8 mouse cellular contexts compared by ENCODE assay signal in the genomic region with DNA sequence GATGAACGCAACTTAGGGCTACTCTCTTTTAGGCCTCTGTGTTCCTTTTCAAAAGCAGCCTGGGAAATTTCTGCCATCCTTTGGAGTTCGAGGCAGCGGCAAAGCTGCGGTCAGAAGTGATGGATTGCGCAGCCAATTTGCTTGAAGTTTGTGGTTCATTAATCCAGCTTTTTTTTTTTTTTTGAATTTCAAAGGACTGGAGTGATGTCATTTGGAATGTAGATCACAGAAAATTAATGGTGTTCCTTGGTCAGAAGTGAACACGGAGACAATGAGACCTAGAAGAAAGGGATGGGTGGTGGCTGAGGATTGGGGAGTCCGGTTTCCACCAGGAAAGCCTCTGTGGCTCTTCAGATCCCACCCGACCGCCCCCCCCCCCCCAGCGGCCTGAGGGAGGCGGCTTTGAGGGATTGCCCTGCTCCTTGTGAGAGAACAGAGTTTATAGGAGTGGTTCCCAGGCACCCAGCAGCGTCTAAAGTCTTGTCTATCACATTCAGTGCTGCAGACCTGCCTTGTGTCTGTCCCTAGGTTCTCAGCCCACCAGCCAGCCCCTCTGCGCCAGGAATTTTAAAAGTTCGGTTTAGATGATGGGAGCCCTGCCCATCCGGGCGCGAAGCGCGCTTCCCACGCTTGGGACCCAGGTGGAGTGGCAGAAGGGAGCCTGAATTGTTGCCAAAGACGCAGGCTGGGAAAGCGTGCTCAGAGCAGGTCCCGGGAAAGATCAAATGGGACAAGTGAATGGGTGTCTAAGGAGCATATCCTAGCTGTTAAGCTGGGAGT.
DNase-seq lines count a peak whose midpoint lies in the region; ATAC-seq lines count a peak whose summit lies in the region.

No protein-coding gene starts in this region.

- 6% methylated on average over 21 of the region's 23 CpGs for WGBS in forebrain, embryonic 12.5 days
- WGBS in liver, embryonic 12.5 days (ENCODE audit: insufficient replicate concordance), result 33% methylated on average over 23 of the region's 23 CpGs

- intact Hi-C loops in left cerebral cortex, postnatal 14 days (cut with DNase I), result no loop called here

- H3K4me3 ChIP-seq in forebrain, embryonic 12.5 days (replicated peaks), result peak overlapping the region; percentile 21
- no peak overlapping the region for H3K4me3 ChIP-seq in liver, embryonic 12.5 days

- peak; percentile 88 for ATAC-seq in forebrain, embryonic 12.5 days (ENCODE audit: low FRiP score)
- no peak for ATAC-seq in liver, embryonic 12.5 days

- H3K27ac ChIP-seq in forebrain, embryonic 12.5 days, result peak overlapping the region; percentile 89
- no peak overlapping the region for H3K27ac ChIP-seq in liver, embryonic 12.5 days

- H3K27me3 ChIP-seq in forebrain, embryonic 12.5 days, result peaks cover 4% of the 10 kb centered on the region; the same call in 1 of the 2 replicates
- 0 out of 2 replicates have a peak, but pooled peaks cover 5% of the 10 kb centered on the region for H3K27me3 ChIP-seq in liver, embryonic 12.5 days (replicated peaks)

- no peaks in the 10 kb centered on the region for H3K36me3 ChIP-seq in forebrain, embryonic 12.5 days (replicated peaks)
- H3K36me3 ChIP-seq in liver, embryonic 12.5 days, result no peaks in the 10 kb centered on the region

- no peaks in the 10 kb centered on the region for H3K9me3 ChIP-seq in forebrain, embryonic 12.5 days
- no peaks in the 10 kb centered on the region for H3K9me3 ChIP-seq in liver, embryonic 12.5 days (replicated peaks)

- H3K9ac ChIP-seq in forebrain, embryonic 12.5 days, result peak overlapping the region; percentile 12; the same call in 1 of the 2 replicates
- no peak overlapping the region for H3K9ac ChIP-seq in liver, embryonic 12.5 days

- H3K4me1 ChIP-seq in forebrain, embryonic 12.5 days, result peaks cover 14% of the 10 kb centered on the region
- no peaks in the 10 kb centered on the region for H3K4me1 ChIP-seq in liver, embryonic 12.5 days

- peak; percentile 41 to 52 for DNase-seq in kidney, postnatal 4 days
- DNase-seq in kidney, adult 9 months, result no peak
- DNase-seq in left cerebral cortex, postnatal 14 days (ENCODE audit: low spot score in 2 of 2), result peak; percentile 24 to 34
- DNase-seq in retina, postnatal 1 day, result peak; percentile 51
- DNase-seq in MN1 (ENCODE audit: low spot score), result no peak
- no peak for DNase-seq in urinary bladder, postnatal 36 days (ENCODE audit: low spot score in 2 of 2)

- peak overlapping the region; percentile 49 for H3K4me2 ChIP-seq in forebrain, embryonic 12.5 days
- no peak overlapping the region for H3K4me2 ChIP-seq in liver, embryonic 12.5 days

Comparison
In these comparisons a context has a peak if more than half of its experiments do, and no peak if none do; other contexts are left out.
1. DNase-seq: peak in kidney, postnatal 4 days (2 of 2), left cerebral cortex, postnatal 14 days (2 of 2) and retina, postnatal 1 day (single experiment); none in kidney, adult 9 months (single experiment), MN1 (single experiment) and urinary bladder, postnatal 36 days (0 of 2).